Mouse (Mus musculus) limb, embryonic 12.5 days (tissue): ENCODE measurements around the gene Dicer1. TPM values are rescaled to one million over a fixed set of nuclear protein-coding genes. Genes with fewer than 3 reads are reported as not detected.
"Not testable (repeated sequence)": the region's sequence is repeated elsewhere in the genome, so short reads cannot be mapped to it uniquely, and the experiment has no call there.

Experiments
- ATAC-seq: fragments of 200-750 bp; cut with Nextera tagmentation; 2 replicates; pipeline ENCODE4 v1.8.0; 2017; ENCODE audit warnings: low read depth, moderate TSS enrichment; ENCODE audit not compliant: insufficient number of reproducible peaks, insufficient read depth, low FRiP score, low TSS enrichment
- H3K27ac ChIP-seq: fragments of 300-500 bp; sonication (generic); 2 replicates; pipeline ENCODE4 v1.5.1; 2016; ENCODE audit warnings: mild to moderate bottlenecking, moderate library complexity
- H3K27me3 ChIP-seq: fragments of 300-500 bp; sonication (generic); 2 replicates; pipeline ENCODE4 v1.6.1; 2016; ENCODE audit warnings: mild to moderate bottlenecking, moderate library complexity
- H3K36me3 ChIP-seq: fragments of 300-500 bp; sonication (generic); 2 replicates; pipeline ENCODE4 v1.6.1; 2016; ENCODE audit warnings: mild to moderate bottlenecking, moderate library complexity
- H3K4me1 ChIP-seq: fragments of 300-500 bp; sonication (generic); replicated peaks from 2 replicates; pipeline ENCODE4 v1.6.1; 2016
- H3K4me2 ChIP-seq: fragments of 300-500 bp; sonication (generic); 2 replicates; pipeline ENCODE4 v1.6.1; 2016; ENCODE audit warnings: mild to moderate bottlenecking, moderate library complexity
- H3K4me3 ChIP-seq: fragments of 300-500 bp; sonication (generic); replicated peaks from 2 replicates; pipeline ENCODE4 v1.5.1; 2016; ENCODE audit warnings: mild to moderate bottlenecking
- H3K9ac ChIP-seq: fragments of 300-500 bp; sonication (generic); replicated peaks from 2 replicates; pipeline ENCODE4 v1.6.1; 2016; ENCODE audit warnings: mild to moderate bottlenecking, moderate library complexity
- H3K9me3 ChIP-seq: fragments of 300-500 bp; sonication (generic); 2 replicates; pipeline ENCODE4 v1.6.1; 2016; ENCODE audit warnings: mild to moderate bottlenecking, moderate library complexity
- WGBS: fragments of 180-500 bp; shearing (Covaris S2); methylation state at CpG from one replicate; pipeline ENCODE4 v1.1.7; 2016; 5-methylcytosine and 5-hydroxymethylcytosine counted together
- polyA plus RNA-seq: library from polyadenylated mRNA; unstranded; fragments of >200 nt; fragmentation: Nextera tagmentation; extraction: Ambion mirVana; gene quantifications from 2 replicates; pipeline ENCODE4 v1.2.1, GENCODE M21; 2016

Gene Dicer1
- polyA plus RNA-seq, 1 experiment from 2014 or later = 57.6 TPM

DNA sequence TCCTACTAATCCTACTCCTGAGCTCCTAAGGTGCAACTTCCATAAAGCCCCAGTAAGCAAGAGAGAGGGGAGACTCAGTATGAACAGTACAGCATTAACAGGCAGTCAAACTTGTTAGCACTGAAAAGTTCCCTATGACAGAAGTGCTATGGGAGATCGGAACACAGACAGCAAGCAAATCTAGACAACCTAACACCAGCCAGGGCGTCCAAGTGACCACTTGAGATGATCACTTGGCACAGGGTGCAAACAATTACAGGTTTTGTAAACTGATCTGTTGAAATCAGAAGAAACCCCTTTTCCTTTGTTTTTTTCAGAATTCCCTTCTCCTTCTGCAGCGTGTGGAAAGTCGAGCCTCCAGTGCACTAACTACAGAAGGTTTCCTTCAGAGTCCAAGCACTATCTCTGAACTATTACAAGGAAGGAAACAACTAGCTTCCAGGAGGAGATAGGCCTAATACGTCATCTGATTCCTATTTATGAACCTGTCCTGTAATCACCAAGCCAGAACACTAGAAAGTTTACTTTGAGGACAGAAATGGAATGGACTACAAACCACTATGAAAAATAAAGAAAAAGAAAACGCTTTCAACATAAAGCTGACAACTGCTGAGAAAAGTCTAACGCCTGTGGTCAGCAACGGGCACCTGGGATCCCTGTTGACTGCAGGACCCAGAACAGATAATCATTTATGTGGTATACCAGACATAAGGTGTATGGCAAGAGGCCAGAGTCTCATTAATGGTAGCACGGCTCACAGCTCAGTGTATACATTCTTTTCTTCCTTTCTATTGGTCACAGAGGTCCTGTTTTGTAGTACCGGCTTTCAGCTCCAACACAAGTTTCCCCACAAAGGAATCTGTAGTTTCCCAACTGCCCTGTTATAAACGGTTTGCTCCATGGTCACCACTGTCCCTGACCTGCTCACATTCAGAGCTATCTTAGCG, 10.6 kb downstream of the Dicer1 start:
- H3K36me3 ChIP-seq = peaks cover 10% of the 10 kb centered on the region; the same call in 1 of the 2 replicates
- H3K9ac ChIP-seq = no peak overlapping the region
- H3K4me1 ChIP-seq = peaks cover 50% of the 10 kb centered on the region
- ATAC-seq = no peak
- H3K4me2 ChIP-seq = peak overlapping the region; percentile 10; the same call in 1 of the 2 replicates
- H3K27me3 ChIP-seq = no peaks in the 10 kb centered on the region
- H3K4me3 ChIP-seq = no peak overlapping the region
- H3K27ac ChIP-seq = no peak overlapping the region; the same call in 1 of the 2 replicates
- no peaks in the 10 kb centered on the region for H3K9me3 ChIP-seq
- whole genome bisulfite sequencing = 54% methylated on average over 12 of the region's 12 CpGs

DNA sequence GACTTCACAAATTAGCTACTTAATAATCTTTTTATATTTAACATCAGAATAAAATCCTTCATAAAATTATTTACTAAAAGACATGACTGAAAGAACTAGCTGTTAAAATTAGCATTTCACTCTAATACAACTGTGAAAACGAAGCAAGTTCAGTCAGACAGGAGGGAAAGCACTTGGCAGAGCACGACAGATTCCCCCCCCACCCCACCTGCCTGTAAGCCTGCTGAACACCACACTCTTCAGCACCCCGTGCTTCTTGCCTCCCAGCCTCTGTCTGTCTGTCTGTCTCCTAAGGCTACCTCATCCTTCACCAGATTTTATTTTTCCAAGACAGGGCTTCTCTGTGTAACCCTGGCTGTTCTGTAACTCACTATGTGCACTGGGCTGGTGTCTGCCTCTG, 12.8 kb downstream of the Dicer1 start:
- H3K27me3 ChIP-seq = no peaks in the 10 kb centered on the region
- H3K36me3 ChIP-seq = peaks cover 22% of the 10 kb centered on the region
- no peak for ATAC-seq
- no peak overlapping the region for H3K9ac ChIP-seq
- peaks cover 47% of the 10 kb centered on the region for H3K4me1 ChIP-seq
- WGBS = 50% methylated on average over 3 of the region's 3 CpGs
- no peaks in the 10 kb centered on the region for H3K9me3 ChIP-seq
- H3K27ac ChIP-seq = peak overlapping the region; percentile 62; the same call in 1 of the 2 replicates
- H3K4me2 ChIP-seq = no peak overlapping the region
- no peak overlapping the region for H3K4me3 ChIP-seq

DNA sequence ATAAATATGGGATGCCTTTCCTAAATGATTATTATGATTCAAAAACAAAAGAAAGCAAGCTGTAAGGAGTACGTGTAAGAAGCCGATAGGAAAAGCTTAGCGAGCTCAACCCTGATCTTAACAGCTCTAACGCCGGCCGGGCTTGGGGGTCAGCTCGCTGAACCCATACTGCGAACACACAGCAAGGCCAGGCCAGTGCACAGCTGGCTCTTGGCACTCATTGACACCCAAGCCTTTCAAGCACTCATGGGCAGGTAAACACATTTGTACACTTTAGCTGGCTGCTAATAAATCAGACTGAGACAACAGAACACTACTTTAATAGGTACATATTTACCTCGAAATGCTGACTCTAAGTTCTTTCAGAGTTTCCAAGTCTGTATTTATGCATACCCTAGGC, 13.3 kb downstream of the Dicer1 start:
- 36% methylated on average over 9 of the region's 9 CpGs for WGBS
- Histone ChIP-seq H3K27me3 (no peaks in the 10 kb centered on the region), H3K4me2 (no peak overlapping the region), H3K4me3 (no peak overlapping the region), H3K9ac (no peak overlapping the region), H3K27ac (no peak overlapping the region), H3K36me3 (peaks cover 25% of the 10 kb centered on the region), H3K4me1 (peaks cover 44% of the 10 kb centered on the region), H3K9me3 (no peaks in the 10 kb centered on the region)
- no peak for ATAC-seq

DNA sequence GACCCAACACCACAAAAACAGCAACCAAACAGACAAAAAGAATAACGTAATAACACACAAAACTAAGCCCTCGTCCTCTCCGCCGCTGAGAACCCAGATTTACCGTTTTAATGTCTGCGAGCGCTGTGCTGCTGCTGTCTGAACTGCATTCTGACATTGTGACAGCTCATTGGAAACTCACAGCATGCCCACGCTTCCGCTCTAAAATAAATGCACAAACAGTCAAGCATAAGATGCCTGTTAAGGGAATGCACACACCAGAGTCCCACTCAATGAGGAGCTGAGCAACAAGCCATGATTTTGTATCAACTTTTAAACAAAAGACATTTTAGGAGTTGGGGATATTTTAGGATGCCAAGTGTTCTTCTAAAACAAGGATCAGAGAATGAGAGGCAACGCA, 14.1 kb downstream of the Dicer1 start:
- Histone ChIP-seq H3K4me1 (peaks cover 38% of the 10 kb centered on the region), H3K27me3 (no peaks in the 10 kb centered on the region), H3K36me3 (peaks cover 32% of the 10 kb centered on the region), H3K9me3 (no peaks in the 10 kb centered on the region), H3K9ac (no peak overlapping the region), H3K4me3 (no peak overlapping the region), H3K27ac (no peak overlapping the region), H3K4me2 (no peak overlapping the region)
- WGBS = 88% methylated on average over 10 of the region's 10 CpGs
- ATAC-seq = no peak

DNA sequence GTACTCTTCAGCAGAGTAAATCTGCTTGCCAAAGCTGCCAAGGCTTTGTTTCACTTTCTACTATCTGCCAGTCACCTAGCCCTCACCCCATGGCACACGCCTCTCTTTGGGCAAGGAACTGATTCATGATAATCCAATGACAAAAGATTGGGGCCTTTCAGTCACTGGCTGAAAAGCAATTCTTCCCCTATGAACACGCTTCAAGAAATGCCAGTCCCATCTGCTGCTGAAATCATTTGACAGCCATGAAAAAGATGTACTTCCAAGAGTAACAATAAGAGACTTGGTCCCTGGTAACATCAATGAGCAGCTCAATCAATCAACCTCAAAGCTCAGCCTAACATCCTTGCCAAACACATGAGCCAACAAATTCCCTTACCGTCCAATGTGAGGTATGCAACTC, 15.8 kb downstream of the Dicer1 start:
- Histone ChIP-seq H3K27me3 (no peaks in the 10 kb centered on the region), H3K4me3 (no peak overlapping the region), H3K27ac (no peak overlapping the region), H3K36me3 (peaks cover 48% of the 10 kb centered on the region), H3K9me3 (no peaks in the 10 kb centered on the region), H3K4me2 (no peak overlapping the region), H3K4me1 (peaks cover 26% of the 10 kb centered on the region), H3K9ac (no peak overlapping the region)
- WGBS = 44% methylated on average over 3 of the region's 3 CpGs
- ATAC-seq = no peak

DNA sequence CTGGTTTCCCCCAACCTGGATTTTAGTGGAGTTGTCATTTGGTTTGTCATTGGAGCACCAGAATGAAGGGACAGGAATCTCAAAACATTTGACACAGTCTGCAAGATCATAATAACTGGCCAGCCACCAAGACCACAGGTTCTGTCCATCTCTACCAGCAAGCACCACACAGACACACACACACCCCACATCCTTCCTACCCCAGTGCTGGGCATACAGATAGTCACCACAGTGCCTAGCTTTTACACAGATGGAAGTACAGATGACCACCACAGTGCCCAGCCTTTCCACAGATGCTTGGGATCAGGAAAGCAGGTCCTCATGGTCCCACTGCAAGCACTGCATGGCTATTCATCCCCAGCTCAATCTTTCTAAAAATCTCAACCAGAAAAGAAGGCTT, 18.6 kb downstream of the Dicer1 start:
- Histone ChIP-seq H3K4me3 (no peak overlapping the region), H3K36me3 (peaks cover 74% of the 10 kb centered on the region), H3K9me3 (no peaks in the 10 kb centered on the region), H3K4me1 (peaks cover 6% of the 10 kb centered on the region), H3K27me3 (no peaks in the 10 kb centered on the region), H3K9ac (no peak overlapping the region), H3K27ac (no peak overlapping the region), H3K4me2 (no peak overlapping the region)
- no peak for ATAC-seq

DNA sequence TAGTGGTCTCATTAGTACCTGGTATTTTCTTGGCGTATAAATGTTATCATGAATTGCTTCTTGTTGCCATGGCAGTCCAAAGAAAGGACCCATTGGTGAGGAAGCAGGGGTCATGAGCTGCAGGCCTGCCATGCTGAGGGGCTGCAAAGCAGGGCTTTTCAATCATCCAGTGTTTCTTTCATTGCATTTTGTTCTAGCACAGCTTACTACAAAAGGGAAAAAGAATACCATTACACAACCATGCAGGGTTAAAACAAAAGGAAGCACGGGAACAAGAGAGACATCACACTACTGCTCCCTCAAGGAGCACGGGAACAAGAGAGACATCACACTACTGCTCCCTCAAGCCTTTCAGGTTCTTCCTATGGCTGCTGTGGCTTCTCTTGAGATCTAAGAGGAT, 20.0 kb downstream of the Dicer1 start:
- Histone ChIP-seq H3K4me2 (no peak overlapping the region), H3K27me3 (no peaks in the 10 kb centered on the region), H3K4me1 (no peaks in the 10 kb centered on the region; the same call in 1 of the 2 replicates), H3K27ac (no peak overlapping the region), H3K9me3 (no peaks in the 10 kb centered on the region), H3K36me3 (peaks cover 80% of the 10 kb centered on the region), H3K9ac (no peak overlapping the region), H3K4me3 (no peak overlapping the region)
- no peak for ATAC-seq
- 80% methylated on average over 3 of the region's 3 CpGs for WGBS

DNA sequence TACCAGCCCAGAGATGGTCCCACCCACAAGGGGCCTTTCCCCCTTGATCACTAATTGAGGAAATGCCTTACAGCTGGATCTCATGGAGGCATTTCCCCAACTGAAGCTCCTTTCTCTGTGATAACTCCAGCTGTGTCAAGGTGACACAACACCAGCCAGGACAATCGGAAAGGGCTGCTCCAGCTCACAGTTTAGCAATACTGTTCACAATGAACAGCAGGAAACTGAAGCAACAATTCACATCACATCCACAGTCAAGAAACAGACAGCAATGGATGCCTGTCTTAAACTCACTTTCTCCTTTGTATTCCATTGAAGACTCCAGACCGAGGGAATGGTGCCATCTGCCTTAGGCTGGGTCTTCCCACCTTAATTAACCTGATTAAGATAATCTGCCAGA, 25.3 kb downstream of the Dicer1 start:
- H3K36me3 ChIP-seq = peaks cover 86% of the 10 kb centered on the region

DNA sequence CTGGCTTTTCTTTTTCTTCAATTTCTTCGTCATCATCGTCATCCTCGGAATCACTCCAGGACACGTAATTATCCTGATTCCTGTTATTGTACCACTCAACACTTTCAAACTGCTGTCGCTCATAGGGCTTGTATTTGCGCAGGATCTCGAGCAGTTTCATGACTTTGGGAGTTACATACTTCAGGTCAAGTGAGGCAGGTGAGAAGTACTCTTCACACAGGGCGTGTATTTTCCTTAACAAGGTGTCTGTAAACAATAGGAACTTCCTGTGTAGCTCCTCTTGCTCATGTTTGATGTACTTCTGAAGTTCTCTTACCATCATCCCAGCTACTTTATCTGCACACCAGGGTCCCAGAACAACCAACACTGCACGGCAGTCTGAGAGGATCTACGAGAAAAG, 29.7 kb downstream of the Dicer1 start:
- Histone ChIP-seq H3K27ac (no peak overlapping the region), H3K9ac (no peak overlapping the region), H3K4me3 (no peak overlapping the region), H3K4me1 (peaks cover 25% of the 10 kb centered on the region), H3K27me3 (no peaks in the 10 kb centered on the region), H3K36me3 (peaks cover 73% of the 10 kb centered on the region), H3K9me3 (no peaks in the 10 kb centered on the region), H3K4me2 (no peak overlapping the region)
- no peak for ATAC-seq
- WGBS = 93% methylated on average over 10 of the region's 10 CpGs

More for the DNA sequence above, 25.3 kb downstream of the Dicer1 start:
- H3K4me1 ChIP-seq, H3K9ac ChIP-seq, ATAC-seq, H3K9me3 ChIP-seq, H3K27ac ChIP-seq, H3K27me3 ChIP-seq, H3K4me2 ChIP-seq, H3K4me3 ChIP-seq: not testable (repeated sequence)
- WGBS = 75% methylated on average over 2 of the region's 2 CpGs

DNA sequence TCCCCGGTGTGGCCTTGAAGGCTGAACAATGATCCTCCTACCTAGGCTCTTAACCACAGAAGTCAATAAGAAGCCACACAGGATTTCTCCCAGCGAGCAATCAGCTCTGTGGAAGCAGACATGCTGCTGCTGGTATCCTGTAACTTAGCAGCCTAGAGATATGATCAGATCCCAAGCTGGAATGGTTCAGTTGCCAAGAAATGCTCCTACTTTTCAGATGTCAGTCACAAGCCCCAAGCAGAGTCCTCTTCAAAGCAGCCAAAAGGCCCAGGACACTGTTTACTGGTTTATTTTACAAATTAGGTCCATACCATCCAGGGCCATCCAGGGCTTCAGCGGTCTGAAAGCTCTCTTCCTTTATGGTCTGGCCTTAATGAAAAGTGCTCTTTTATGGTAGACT, 30.7 kb downstream of the Dicer1 start:
- no peak for ATAC-seq
- whole genome bisulfite sequencing = 62% methylated on average over 3 of the region's 3 CpGs
- H3K27ac ChIP-seq = no peak overlapping the region

DNA sequence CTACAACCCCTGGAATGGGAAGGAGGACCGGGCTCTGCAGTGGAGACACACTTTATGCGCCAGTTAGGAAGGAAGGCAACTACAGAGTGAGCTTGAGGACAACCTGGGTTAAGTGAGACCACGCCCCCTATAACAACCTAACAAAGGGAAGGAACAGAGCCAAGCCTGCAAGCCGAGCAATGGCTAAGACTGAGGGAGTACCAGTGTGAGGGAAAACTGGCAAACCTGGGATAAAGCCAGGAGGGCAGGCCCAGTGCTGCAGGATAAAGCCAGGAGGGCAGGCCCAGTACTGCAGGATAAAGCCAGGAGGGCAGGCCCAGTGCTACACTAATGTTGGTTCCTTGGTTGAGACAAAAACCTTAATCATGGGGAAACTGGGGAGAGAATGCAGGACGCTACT, 32.8 kb downstream of the Dicer1 start:
- 77% methylated on average over 5 of the region's 5 CpGs for WGBS
- Histone ChIP-seq H3K36me3 (peaks cover 78% of the 10 kb centered on the region), H3K9ac (no peak overlapping the region), H3K27ac (no peak overlapping the region), H3K4me3 (no peak overlapping the region), H3K4me2 (no peak overlapping the region), H3K9me3 (no peaks in the 10 kb centered on the region), H3K27me3 (no peaks in the 10 kb centered on the region), H3K4me1 (peaks cover 38% of the 10 kb centered on the region)
- ATAC-seq = no peak

More for the DNA sequence above, 30.7 kb downstream of the Dicer1 start:
- Histone ChIP-seq H3K4me1 (peaks cover 33% of the 10 kb centered on the region), H3K9me3 (no peaks in the 10 kb centered on the region), H3K36me3 (peaks cover 69% of the 10 kb centered on the region), H3K4me2 (no peak overlapping the region), H3K9ac (no peak overlapping the region), H3K4me3 (no peak overlapping the region), H3K27me3 (no peaks in the 10 kb centered on the region)
